Mouse (Mus musculus) embryo, embryonic 11.5 days (tissue): ENCODE measurements around the gene Gm20388.

Source experiments
- DNase-seq: peaks from one replicate; pipeline ENCODE4 v3.0.0-alpha.2; 2012; ENCODE audit warnings: low read depth, low spot score

Gene Gm20388

DNA sequence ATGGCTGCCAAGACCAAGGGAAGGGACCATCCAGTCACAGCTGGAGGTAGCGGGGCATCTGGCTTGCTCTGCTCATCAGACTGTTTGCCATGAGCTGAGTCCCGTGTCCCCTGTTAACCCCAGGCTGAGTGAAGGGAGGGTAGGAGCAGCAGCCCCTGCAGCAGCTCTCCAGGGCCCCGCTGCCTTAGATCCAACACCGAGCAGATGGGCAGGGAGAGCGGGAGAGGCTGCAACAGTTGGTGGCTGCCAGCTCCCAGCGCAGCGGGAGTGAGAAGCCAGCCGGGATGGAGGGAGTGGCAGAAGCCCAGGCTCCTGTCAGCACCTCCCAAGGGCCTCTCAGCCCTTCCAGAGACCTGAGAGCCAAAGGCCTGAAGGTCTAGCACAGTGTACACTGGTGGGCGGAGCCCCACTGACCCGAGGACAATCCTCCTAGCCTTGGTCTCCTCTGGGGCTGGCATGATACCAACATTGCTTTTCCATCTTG lies 379.1 kb downstream of the Gm20388 start:
- no peak for DNase-seq

DNA sequence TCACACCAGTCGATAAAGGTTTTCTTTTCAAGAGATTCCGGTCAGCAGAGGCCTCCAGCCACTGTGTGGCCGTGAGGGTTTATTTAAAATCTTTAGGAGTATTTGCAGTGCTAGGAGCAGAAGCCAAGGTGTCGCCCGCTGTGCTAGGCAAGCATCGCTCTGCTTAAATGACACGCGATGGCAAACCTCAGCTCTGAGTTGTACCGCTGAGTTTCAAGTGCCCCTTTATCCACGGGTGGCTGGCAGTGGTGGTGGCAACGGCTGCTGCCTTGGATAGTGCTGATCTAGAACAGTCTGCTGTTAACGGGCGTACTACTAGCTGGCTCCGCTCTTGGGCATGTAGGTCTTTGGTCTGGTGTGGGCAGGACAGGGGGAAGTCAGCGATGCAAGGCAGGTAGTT lies 380.0 kb downstream of the Gm20388 start:
- DNase-seq, result no peak

DNA sequence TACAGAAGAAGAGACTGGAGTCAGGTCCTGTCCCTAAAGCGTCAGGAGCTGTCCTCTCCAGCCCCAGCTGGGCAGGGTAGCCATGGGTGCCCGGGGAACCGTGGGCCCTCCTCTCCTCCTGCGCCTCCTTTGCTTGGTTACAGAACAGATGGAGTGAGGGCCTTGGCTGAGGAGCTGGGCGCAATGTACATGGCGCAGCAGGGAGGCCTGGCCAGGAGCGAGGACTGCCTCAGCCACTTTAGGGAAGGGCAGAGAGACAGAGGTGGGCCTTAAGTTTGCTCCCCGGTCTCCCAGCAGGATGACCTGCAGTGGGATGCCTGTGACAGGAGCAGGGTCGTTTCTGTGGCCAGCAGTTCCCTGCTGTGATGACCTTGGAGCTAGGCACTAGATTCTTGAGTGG lies 381.0 kb downstream of the Gm20388 start:
- no peak for DNase-seq

DNA sequence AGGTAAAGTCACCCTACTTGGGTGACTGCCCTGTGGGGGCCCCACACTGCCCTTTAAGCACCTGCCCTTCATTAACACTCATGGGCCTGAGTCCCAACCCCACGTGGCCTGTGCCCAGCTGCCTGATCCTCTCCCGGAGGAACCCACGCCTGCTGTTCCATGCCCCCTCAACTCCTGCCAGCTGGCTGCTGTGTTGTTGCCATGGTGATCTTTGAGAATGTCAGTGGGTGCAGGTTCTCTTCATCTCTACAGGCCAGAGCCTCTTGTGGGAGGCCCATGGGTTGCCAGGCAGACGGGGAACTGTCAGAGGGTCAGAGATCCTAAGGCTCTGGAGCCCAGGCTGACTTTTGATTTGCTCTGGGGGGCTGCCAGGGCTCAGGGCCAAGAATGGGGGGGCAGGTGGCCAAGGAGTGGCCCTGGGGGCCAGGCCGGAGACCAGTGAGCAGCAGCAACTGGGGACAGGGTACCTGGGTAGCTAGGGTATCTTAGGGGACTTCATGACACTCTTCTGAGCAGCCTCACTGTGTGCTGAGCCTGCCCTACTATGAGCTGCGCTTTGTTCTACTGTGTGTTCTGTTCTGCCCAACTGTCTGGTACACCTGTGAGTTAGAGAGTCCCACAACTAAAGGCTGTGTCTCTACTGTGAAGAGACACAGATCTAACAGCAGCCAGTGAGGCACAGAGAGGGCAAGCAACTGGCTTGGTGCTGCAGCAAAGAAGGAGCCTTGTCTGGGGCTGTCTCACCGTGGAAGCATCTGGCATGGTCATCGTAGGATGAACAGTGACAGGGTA lies 381.9 kb downstream of the Gm20388 start:
- DNase-seq, result no peak

DNA sequence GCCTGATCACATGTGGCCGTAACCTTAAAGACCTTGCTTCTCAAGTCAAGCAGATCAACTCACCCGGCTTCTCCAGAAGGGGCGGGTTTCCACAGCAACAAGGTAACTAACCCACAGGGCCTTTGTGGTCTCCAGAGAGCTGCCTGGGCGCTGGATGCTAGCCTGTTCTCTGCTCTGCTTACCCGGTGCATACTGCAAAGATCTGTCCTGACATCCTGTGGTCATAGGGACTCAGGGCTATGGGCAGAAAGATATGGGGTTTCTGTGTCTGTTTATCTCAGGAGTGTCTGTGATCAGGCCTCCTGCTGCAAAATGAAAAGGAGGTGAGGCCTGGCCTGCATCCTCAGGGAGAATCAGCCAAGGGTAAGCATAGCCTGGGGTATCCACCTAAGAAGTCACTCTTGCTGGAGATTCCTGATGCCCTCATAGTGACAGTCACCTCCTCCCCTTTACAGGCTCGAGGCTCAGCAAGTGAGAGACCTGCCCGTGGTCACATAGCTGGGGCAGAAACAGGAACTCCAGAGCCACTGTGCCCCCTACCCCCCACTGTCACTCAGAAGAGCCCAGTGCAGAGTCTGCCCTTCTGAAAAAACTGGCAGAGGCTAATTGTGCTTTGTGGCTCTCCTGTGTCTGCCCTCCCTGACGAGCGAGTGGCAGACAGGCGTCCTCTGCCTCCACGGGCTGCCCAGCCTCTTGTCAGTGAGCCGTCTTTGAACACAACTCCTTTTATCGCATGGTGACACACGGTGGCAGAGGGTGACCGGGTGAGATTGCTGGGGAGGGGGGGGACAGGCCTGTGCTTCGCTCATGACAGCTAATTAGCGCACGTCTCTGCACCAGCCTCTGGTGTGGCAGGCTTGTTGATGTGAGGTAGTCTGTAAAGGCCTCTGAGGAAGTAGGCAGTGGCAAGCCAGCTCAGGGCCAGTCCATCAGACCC lies 383.0 kb downstream of the Gm20388 start:
- DNase-seq, result no peak

DNA sequence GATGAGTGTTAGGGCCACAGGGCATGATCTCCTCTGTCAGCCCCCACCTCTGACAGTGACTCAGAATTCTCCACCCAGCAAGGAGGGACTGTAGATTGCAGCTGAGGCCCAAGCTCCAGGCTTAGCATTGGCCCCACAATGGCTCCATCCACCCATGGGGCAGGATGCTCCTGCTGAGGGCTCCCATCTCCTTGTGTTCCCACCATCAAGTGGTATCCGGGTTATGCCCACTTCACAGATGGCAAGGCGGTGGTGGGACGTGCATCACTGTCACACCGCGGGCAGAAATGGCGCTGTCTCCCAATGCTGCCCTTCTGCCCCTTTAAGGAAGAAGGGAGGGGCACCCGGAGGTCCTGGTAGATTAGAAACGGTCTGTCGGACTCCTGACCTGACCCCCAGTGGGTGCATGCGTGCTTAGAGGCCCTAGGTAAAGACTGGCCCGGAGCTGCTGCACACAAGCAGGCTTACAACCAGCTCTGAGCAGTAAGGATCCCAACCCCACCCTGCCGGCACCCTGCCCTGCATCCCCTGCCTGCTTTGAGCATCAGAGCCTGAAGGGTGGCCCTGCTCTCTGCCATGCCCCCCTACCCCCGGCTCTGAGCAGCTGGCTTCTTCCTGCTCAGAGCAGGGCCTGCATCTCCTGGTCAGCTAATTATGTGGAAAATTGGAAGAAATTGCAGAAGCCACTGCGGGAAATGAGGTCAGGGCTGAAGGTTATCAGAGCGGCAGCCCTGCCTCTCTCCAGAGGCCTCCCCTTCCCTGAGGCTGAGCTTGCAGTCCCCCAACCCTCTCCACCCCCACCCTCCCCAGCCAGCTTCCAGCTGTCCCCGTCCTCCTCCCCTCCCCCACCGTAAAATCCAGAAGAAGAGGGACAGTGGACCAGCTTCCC lies 384.6 kb downstream of the Gm20388 start:
- no peak for DNase-seq

DNA sequence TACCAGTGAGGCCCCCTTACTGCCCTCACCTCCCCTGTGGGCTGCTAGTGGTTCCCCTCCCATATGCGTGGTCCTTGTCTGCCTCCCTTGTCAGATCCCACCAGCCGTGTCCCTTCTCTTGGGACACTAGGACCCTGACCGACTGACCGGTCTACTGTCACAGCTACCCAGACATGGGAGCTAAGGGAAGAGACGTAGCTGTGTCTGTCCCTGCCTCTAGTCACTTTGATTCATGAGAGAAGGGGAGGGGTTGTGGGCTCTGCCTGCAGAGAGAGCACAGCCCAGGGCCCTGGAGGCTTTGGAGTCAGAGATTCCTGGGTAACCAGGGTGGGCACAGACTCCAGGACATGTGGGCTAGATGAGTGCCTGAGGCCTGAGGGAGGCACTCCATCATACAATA lies 386.4 kb downstream of the Gm20388 start:
- no peak for DNase-seq

DNA sequence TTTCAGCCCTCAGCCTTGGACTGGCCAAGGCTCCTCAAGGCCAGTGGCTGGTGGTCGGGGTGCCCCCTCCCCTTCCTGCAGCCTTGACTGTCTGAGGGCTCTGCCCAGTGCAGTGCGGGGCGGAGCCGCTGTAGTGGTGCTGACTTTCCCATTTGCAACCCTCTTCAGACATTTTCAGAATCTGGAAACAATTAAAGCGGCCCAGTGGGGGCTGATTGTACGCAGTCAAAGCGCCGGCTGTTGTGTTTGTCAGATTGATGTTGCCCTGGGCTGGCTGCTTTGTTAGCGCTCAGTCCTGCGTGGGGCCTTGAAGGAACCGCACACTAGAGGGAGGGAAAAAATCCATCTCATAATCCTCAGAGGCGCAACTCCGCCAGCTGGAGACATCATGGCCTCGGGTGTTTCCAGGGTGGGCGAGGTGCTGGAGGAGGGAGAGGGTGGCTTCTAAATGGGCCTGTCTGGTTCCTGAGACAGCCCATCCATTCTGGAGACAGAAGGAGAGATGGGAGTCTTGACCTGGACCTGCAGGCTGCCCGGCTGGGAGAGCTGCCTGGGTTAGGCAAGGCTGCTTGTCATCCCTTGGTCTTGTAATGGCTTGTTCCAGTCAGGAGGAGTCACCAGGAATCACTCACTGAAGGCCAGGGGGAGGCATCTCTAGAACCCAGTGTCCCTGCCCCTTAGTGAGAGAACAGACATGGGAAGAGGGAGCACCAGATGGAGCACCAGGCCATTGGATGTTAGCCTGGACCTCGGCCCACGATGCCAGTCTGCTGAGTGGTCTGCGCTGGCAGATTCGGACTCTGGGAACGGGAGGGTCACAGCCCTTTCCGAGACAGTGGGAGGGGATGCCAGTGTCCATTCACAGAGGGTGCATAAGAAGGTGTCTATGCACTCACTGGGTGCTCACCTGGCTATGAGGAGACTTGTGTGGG lies 388.2 kb downstream of the Gm20388 start:
- no peak for DNase-seq

DNA sequence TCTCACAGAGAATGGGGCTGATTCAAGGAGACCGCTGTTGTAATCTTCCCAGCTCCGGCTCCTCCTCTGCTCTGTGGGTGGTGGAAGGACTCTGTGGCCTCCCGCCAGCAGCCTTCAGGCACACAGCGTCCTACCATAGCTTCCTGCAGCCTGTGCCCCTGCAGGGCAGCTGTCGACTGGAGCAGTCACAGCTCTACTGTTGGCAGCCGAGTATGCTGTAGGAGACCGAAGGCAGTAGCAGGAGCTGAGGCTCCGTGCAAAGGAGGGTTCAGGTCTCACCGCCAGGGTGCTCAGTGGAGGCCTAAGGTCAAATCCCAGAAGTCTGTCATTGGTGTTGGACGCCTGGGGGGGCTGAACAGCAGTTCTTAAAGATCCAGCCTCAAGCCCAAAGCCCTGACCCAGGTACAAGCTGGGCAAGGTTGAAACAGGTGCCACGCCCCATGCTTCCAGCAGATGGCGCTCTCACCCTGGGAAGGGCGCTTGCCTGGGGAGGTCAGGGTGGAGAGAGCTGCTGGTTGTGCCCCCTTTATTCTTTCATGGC lies 390.0 kb downstream of the Gm20388 start:
- DNase-seq, result no peak

DNA sequence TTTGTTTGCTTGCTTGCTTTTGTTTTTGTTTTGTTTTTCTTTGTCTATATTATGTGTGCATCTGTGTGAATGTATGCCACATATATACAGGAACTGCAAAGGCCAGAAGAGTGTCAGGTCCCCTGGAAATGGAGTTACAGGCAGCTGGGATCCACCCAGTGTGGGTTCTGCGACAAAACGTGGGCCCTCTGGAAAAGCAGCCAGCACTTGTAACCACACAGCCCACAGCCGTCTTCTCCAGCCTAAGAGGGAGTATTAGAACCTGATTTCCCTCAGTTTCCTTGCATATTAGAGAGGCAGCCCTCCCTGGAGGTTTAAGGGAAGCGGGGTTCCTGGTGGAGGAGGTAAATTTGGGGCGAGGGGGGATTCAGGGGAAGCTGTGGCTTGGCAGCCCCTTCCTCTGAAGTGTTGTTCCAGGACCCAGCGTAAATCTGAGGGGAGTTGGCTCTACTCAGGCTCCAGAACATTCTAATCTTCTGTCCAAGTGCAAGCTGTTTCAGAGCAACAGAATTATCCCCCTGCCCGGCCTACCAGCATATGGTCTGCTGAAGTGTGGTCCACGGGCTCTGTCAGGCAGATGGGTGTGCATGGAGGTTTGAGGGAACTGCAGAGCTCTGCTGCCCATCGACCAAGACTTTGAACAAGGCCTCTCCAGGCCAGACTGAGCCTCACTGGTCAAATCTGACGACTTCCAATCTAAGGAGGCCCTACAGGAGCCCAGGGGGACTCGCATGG lies 392.5 kb downstream of the Gm20388 start:
- DNase-seq, result no peak

DNA sequence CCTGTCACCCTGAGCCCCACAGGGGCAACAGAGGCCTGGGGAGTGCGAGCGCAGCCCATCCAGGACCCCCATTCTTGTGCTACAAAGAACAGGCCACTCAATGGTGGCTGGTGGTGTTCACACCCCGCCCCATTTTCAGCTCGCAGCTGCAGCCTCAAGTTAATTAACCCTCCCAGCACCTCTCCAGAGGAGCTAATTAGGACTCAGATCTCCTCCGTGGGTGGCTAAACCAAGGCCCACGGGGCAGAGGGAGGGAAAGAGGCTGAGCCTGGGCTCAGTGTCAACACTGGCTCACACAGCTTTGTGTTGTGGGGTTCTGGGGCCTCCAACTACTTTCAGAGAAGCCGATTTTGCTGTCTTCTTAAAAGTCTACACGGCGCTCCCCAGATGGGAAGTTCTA lies 393.5 kb downstream of the Gm20388 start:
- no peak for DNase-seq

DNA sequence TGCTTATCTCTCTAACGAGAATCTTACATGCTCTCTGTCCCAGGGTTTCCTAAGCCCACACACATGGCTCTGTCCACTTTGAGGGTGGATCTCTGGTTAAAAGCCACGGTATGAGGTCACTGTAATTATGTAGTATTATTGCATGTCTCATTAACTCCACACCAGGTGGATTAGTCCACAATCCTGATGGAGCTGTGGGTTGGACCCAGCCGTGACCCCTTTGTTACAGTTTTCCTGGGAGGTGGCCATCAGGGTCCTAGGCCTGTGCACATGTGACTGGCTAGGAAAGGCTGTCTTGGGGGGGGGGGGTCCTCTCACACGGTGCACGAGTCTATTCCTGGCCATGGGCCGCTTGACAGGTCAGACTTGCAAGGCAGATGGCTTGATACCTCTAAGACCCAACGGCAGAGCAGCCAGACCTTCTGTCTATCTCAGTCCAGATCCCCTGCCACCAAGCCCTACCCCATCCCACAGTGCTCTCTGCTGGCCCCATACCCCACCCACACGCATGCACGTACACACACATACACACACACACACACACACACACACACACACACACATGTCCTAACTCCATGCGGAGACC lies 395.3 kb downstream of the Gm20388 start:
- no peak for DNase-seq

DNA sequence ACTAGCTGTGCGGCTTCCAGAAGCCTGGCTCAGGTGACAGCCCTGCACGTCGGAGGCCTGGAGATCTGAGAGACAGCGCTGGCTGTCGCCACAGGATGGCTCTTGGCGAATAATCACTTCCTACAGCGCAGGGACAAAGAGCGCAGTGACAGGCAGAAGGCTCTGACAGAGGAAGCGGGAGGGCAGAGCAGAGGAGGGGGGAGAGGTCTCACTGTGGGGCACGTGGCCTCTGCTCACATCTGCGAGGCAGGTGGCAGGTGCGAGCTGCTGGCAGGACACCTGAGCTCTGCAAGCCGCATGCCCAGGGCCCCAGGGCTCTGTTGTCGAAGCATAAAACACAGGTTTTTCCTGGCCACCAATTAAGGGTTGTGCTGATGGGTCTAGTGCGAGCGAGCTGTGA lies 396.5 kb downstream of the Gm20388 start:
- no peak for DNase-seq

DNA sequence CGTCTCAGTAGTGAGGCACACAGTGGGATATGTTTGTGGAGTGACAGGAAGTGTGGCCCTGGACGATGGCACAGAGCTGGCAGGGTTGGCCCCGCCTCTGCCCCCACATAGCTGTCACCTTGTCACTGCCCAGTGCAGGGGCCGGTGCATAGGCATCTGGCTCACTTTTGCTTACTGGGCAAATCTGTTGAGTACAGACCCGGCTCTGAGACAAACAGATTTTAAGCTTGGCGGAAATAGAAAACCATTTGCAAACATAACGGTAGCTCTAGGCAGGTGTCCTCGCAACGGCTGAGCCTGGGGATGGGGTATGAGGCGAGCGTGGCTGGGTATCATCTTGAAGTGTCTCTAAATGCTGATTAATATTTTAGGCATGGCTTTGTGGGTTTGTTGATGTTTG lies 396.9 kb downstream of the Gm20388 start:
- no peak for DNase-seq

DNA sequence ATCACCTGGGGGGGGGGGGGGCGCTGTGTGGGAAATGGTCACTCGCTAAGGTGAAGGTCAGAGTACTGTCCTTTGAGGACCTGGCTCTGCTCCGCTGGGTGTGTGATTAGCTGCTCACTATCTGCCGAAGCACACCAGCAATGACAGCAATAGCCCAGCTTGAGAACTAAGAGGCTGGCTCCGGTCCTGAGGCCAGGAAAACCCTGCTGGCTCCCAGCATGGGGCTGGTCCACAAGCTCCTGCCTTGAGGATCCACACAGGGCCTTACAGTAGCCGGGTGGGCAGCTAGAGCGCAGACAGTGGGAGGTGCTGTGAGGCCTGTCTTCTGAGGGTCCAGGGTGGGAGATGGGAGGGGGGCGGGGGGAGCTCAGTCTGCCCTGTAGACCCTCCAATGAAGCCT lies 397.5 kb downstream of the Gm20388 start:
- DNase-seq, result no peak

DNA sequence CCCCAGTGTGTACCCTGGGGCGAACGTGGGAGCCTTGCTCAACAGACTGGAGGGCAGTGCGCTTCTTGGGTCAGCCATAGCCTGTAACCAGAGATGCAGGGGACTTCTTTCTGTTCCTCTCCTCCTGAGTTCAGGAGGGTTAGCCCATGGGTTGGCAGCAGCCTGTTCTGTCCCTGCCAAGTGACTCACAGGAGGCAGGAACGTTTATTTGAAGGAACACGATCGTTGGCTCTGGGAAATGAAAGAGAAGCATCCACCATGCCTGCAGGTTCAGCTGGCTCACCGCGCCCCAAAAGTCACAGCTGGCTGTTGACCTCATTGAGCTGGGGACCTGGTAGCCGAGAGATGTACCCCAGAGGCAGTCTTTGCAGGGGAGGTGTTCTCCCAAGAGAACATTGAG lies 397.9 kb downstream of the Gm20388 start:
- no peak for DNase-seq

DNA sequence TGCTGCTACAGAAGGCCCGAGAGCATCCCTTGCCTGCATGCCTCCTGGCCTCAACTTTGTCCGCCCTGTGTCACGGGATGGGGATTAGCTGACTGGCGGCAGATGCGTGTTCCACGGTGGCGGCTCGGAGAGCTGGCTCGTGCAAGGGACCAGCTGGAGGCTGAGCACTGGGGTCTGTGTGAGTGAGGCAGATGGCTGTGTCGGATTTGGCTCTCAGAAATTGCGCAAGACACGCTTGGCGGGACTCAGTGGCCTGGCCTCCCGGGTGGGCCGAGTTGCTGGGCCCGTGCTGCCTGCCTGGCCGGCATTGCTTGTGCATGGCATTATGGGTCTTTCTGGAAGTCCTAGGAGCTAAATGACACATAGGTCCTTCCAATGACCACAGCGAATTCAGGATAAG lies 398.7 kb downstream of the Gm20388 start:
- no peak for DNase-seq

DNA sequence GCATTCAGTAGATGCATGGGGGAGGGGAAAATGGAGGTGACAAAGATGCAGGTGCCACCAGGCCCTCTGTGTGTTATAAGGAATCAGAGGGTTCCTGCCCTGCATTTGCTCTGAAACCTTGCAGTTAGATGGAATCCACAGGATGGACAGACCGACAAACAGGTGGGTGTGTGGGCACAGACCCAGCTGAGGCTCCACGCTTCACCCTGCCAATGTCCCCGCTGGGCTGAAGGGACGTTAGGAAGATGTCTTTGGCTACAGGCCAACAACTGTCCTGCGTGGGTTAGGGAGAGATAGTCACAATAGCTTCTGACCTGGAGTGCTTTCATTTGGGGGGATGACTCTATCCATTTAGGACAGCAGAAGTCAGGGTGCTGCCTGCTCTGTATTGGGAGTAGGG lies 399.4 kb downstream of the Gm20388 start:
- no peak for DNase-seq

DNA sequence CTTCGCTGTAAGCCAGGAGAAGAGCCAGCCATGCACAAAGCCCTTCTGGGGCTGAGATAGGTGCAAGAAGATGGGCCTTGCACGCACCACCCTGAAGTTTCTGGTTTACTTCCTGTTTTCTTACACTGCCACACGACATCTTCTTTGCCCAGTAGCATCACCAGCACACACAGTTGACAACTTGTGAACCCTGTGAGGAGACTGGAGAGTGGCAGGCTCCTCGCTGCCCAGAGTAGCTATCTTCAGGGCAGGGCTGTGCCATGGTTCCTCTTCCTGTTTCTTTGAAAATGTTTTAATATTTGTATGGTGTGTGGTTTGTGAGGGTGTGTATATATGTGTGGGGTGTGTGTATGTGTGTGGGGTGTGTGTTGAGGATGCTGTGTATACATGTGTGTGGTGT lies 401.8 kb downstream of the Gm20388 start:
- no peak for DNase-seq
